Mouse (Mus musculus) MEL (cell line): ENCODE data around the gene Mobp. TPM values are rescaled to one million over a fixed set of nuclear protein-coding genes. Genes with fewer than 3 reads are reported as not detected.

Experiments used
- DNase-seq: peaks from one replicate; pipeline ENCODE4 v3.0.0; 2011; ENCODE audit warnings: low read depth, low spot score
- H3K27ac ChIP-seq: 2 replicates; pipeline ENCODE4 v1.5.1; 2012; ENCODE audit warnings: low read depth, mild to moderate bottlenecking, control low read depth, low read length, moderate library complexity; ENCODE audit not compliant: control insufficient read depth
- H3K27me3 ChIP-seq, 2 experiments: fragments of 150-350 bp in 1 of 2; sonication (generic) in 1 of 2; 2 replicates each; pipeline ENCODE4 v1.6.1; 2012; ENCODE audit warnings: low read length in 2 of 2, mild to moderate bottlenecking in 2 of 2, improper control_type of control experiment in 1 of 2, moderate library complexity in 1 of 2; ENCODE audit not compliant: insufficient read depth in 2 of 2, control insufficient read depth in 1 of 2
- H3K36me3 ChIP-seq, 2 experiments: 2 replicates each; pipeline ENCODE4 v1.6.1; 2012 to 2014; ENCODE audit warnings: low read length in 2 of 2, improper control_type of control experiment in 1 of 2, inconsistent platforms in 1 of 2, mild to moderate bottlenecking in 1 of 2; ENCODE audit not compliant: insufficient read depth in 2 of 2, control insufficient read depth in 1 of 2
- H3K4me1 ChIP-seq, 2 experiments: fragments of 150-350 bp in 1 of 2; sonication (generic) in 1 of 2; 2 replicates each; pipeline ENCODE4 v1.6.1; 2012; ENCODE audit warnings: low read length in 2 of 2, improper control_type of control experiment in 1 of 2, mild to moderate bottlenecking in 1 of 2; ENCODE audit not compliant: insufficient read depth in 2 of 2, control insufficient read depth in 1 of 2
- H3K4me3 ChIP-seq, 2 experiments: fragments of 150-350 bp in 1 of 2; sonication (generic) in 1 of 2; 2 replicates each; pipeline ENCODE4 v1.5.1; 2012; ENCODE audit warnings: low read depth in 2 of 2, low read length in 2 of 2, mild to moderate bottlenecking in 2 of 2, moderate library complexity in 2 of 2, control low read depth in 1 of 2, improper control_type of control experiment in 1 of 2; ENCODE audit not compliant: control insufficient read depth in 1 of 2, insufficient read depth in 1 of 2
- H3K79me2 ChIP-seq: 2 replicates; pipeline ENCODE4 v1.6.1; 2012; ENCODE audit warnings: mild to moderate bottlenecking, low read length, moderate library complexity; ENCODE audit not compliant: control insufficient read depth, poor library complexity, insufficient read depth
- H3K9ac ChIP-seq: 2 replicates; pipeline ENCODE4 v1.6.1; 2012; ENCODE audit warnings: low read depth, mild to moderate bottlenecking, control low read depth, low read length, moderate library complexity; ENCODE audit not compliant: control insufficient read depth, poor library complexity, severe bottlenecking
- H3K9me3 ChIP-seq: fragments of 150-350 bp; sonication (generic); replicated peaks from 2 replicates; pipeline ENCODE4 v1.6.1; 2012; ENCODE audit warnings: mild to moderate bottlenecking, low read length, improper control_type of control experiment, moderate library complexity; ENCODE audit not compliant: insufficient read depth
- CHD1 ChIP-seq: IDR thresholded peaks from 2 replicates; pipeline ENCODE4 v1.6.1; 2012; ENCODE audit warnings: low read depth, mild to moderate bottlenecking, inconsistent platforms, low read length, improper control_type of control experiment
- CTCF ChIP-seq, 3 experiments: IDR thresholded peaks in 2 of 3; conservative IDR thresholded peaks in 1 of 3; 2 replicates each; pipeline ENCODE4 v1.5.1; 2011 to 2012; ENCODE audit warnings: low read length in 3 of 3, low read depth in 2 of 3, mild to moderate bottlenecking in 2 of 3, improper control_type of control experiment in 1 of 3, inconsistent platforms in 1 of 3, mixed read lengths in 1 of 3, moderate library complexity in 1 of 3; ENCODE audit not compliant: control insufficient read depth in 1 of 3, insufficient read depth in 1 of 3, poor library complexity in 1 of 3, severe bottlenecking in 1 of 3
- ELF1 ChIP-seq: IDR thresholded peaks from 2 replicates; pipeline ENCODE4 v1.6.1; 2014; ENCODE audit warnings: low read depth, mild to moderate bottlenecking, inconsistent platforms, low read length, improper control_type of control experiment, moderate library complexity
- EP300 ChIP-seq, 2 experiments: IDR thresholded peaks; 2 replicates each; pipeline ENCODE4 v1.6.1; 2011; ENCODE audit warnings: improper control_type of control experiment in 2 of 2, low read length in 2 of 2, low read depth in 1 of 2, mild to moderate bottlenecking in 1 of 2
- ETS1 ChIP-seq: IDR thresholded peaks from 2 replicates; pipeline ENCODE4 v1.6.1; 2012; ENCODE audit warnings: low read depth, mild to moderate bottlenecking, inconsistent platforms, low read length, improper control_type of control experiment, moderate library complexity
- GATA1 ChIP-seq: IDR thresholded peaks from 2 replicates; pipeline ENCODE4 v1.6.1; 2011; ENCODE audit warnings: low read depth, low read length, improper control_type of control experiment
- HCFC1 ChIP-seq: IDR thresholded peaks from 2 replicates; pipeline ENCODE4 v1.6.1; 2012; ENCODE audit warnings: low read depth, mild to moderate bottlenecking, inconsistent platforms, low read length, improper control_type of control experiment, moderate library complexity
- JUND ChIP-seq: IDR thresholded peaks from 2 replicates; pipeline ENCODE4 v1.6.1; 2011; ENCODE audit warnings: low read depth, mild to moderate bottlenecking, improper control_type of control experiment, low read length
- KAT2A ChIP-seq: conservative IDR thresholded peaks from 2 replicates; pipeline ENCODE4 v1.6.1; 2012; ENCODE audit warnings: low read depth, low read length, improper control_type of control experiment, inconsistent platforms
- MAFK ChIP-seq: IDR thresholded peaks from 2 replicates; pipeline ENCODE4 v1.6.1; 2011; ENCODE audit warnings: low read depth, mild to moderate bottlenecking, low read length, improper control_type of control experiment, borderline replicate concordance
- MEF2A ChIP-seq: IDR thresholded peaks from 2 replicates; pipeline ENCODE4 v1.6.1; 2014; ENCODE audit warnings: low read depth, mild to moderate bottlenecking, inconsistent platforms, low read length, improper control_type of control experiment; ENCODE audit not compliant: poor library complexity, insufficient replicate concordance, severe bottlenecking; ENCODE audit errors: extremely low read depth
- MXI1 ChIP-seq: IDR thresholded peaks from 2 replicates; pipeline ENCODE4 v1.6.1; 2011; ENCODE audit warnings: mild to moderate bottlenecking, low read depth, low read length, improper control_type of control experiment
- MYC ChIP-seq: IDR thresholded peaks from 2 replicates; pipeline ENCODE4 v1.6.1; 2011; ENCODE audit warnings: low read depth, mild to moderate bottlenecking, low read length, improper control_type of control experiment, moderate library complexity
- NELFE ChIP-seq: IDR thresholded peaks from 2 replicates; pipeline ENCODE4 v1.6.1; 2011; ENCODE audit warnings: low read depth, low read length, improper control_type of control experiment
- RAD21 ChIP-seq: IDR thresholded peaks from 2 replicates; pipeline ENCODE4 v1.6.1; 2011; ENCODE audit warnings: mild to moderate bottlenecking, low read depth, low read length, improper control_type of control experiment
- RCOR1 ChIP-seq: IDR thresholded peaks from 2 replicates; pipeline ENCODE4 v1.6.1; 2012; ENCODE audit warnings: low read depth, mild to moderate bottlenecking, inconsistent platforms, low read length, improper control_type of control experiment
- SIN3A ChIP-seq: IDR thresholded peaks from 2 replicates; pipeline ENCODE4 v1.6.1; 2012; ENCODE audit warnings: low read length, improper control_type of control experiment, inconsistent platforms
- SMC3 ChIP-seq: IDR thresholded peaks from 2 replicates; pipeline ENCODE4 v1.6.1; 2011; ENCODE audit warnings: low read depth, low read length, improper control_type of control experiment
- TAL1 ChIP-seq: IDR thresholded peaks from 2 replicates; pipeline ENCODE4 v1.6.1; 2012; ENCODE audit warnings: mild to moderate bottlenecking, inconsistent platforms, low read length, moderate library complexity, mixed read lengths
- TBP ChIP-seq: IDR thresholded peaks from 2 replicates; pipeline ENCODE4 v1.8.0; 2011; ENCODE audit warnings: low read depth, low read length, improper control_type of control experiment
- TCF12 ChIP-seq: IDR thresholded peaks from 2 replicates; pipeline ENCODE4 v1.6.1; 2014; ENCODE audit warnings: low read depth, mild to moderate bottlenecking, inconsistent platforms, low read length, improper control_type of control experiment, moderate library complexity
- polyA plus RNA-seq, 2 experiments: library from polyadenylated mRNA; stranded (reverse) in 1 of 2; unstranded in 1 of 2; fragments of >175 nt in 1 of 2; fragments of >200 nt in 1 of 2; gene quantifications; 2 replicates each; pipeline versions ENCODE4 v1.2.1 to v1.2.4; 2012; ENCODE audit warnings: low replicate concordance in 2 of 2, low read depth in 1 of 2; ENCODE audit not compliant: insufficient read length in 2 of 2, insufficient read depth in 1 of 2, missing spikeins in 1 of 2
- total RNA-seq: library from RNA; depleted of rRNA; stranded (reverse); fragments of 300-350 nt; gene quantifications from 2 replicates; pipeline ENCODE4 v1.2.3, GENCODE M21; 2012

Mobp gene
- total and polyA plus RNA-seq, 3 experiments, result not detected

GRCm38 (mm10) chr9:120203936-120204335, 54.4 kb downstream of the Mobp start:
- Histone ChIP-seq H3K27ac (no peak overlapping the region), H3K4me3 (no peak overlapping the region), H3K79me2 (no peaks in the 10 kb centered on the region), H3K9ac (no peak overlapping the region), H3K9me3 (no peaks in the 10 kb centered on the region), H3K36me3 (no peaks in the 10 kb centered on the region), H3K4me1 (no peaks in the 10 kb centered on the region), H3K27me3 (no peaks in the 10 kb centered on the region)
- DNase-seq, result no peak
- TF ChIP-seq ELF1 (no peak), MEF2A (no peak), MYC (no peak), EP300 (IDR thresholded peaks at IDR 0.05; ENCODE audit: low read depth in 1 of 2, low read length in 2 of 2) (no peak)

- Histone ChIP-seq H3K27me3 (no peaks in the 10 kb centered on the region), H3K9ac (no peak overlapping the region), H3K9me3 (no peaks in the 10 kb centered on the region), H3K36me3 (no peaks in the 10 kb centered on the region), H3K79me2 (no peaks in the 10 kb centered on the region), H3K27ac (no peak overlapping the region), H3K4me3 (no peak overlapping the region), H3K4me1 (no peaks in the 10 kb centered on the region)
- TF ChIP-seq KAT2A (no peak), GATA1 (no peak), MAFK (no peak), TBP (no peak), MEF2A (no peak), MXI1 (no peak), CHD1 (no peak), JUND (no peak), HCFC1 (no peak), RCOR1 (no peak), ETS1 (no peak), TAL1 (no peak), NELFE (no peak), ELF1 (no peak)
- no peak for DNase-seq
These were observed 57.4 kb downstream of the Mobp start for GRCm38 (mm10) chr9:120206897-120207296.

- H3K27ac ChIP-seq, result no peak overlapping the region
- H3K36me3 ChIP-seq, result no peaks in the 10 kb centered on the region
- TF ChIP-seq SMC3 (peak; percentile 16; the same call in 1 of the 2 replicates), RAD21 (peak; percentile 17), TCF12 (no peak), CTCF (IDR thresholded peaks at IDR 0.05 in 2 of 3, conservative IDR thresholded peaks at IDR 0.05 in 1 of 3; ENCODE audit: control insufficient read depth in 1 of 3, insufficient read depth in 1 of 3, low read depth in 2 of 3, low read length in 3 of 3, poor library complexity in 1 of 3, severe bottlenecking in 1 of 3) (peak; percentile 41 to 56 (median 52); a peak in 5 of 6 replicates), SIN3A (no peak)
- no peak overlapping the region for H3K9ac ChIP-seq
- H3K79me2 ChIP-seq, result no peaks in the 10 kb centered on the region
- DNase-seq, result peak; percentile 10
- no peak overlapping the region for H3K4me3 ChIP-seq
- no peaks in the 10 kb centered on the region for H3K9me3 ChIP-seq
- H3K4me1 ChIP-seq, result no peaks in the 10 kb centered on the region
- H3K27me3 ChIP-seq, result no peaks in the 10 kb centered on the region
These were observed 60.6 kb downstream of the Mobp start for GRCm38 (mm10) chr9:120210068-120210467.
